Mouse (Mus musculus): ENCODE data around the gene Cped1.

DNA sequence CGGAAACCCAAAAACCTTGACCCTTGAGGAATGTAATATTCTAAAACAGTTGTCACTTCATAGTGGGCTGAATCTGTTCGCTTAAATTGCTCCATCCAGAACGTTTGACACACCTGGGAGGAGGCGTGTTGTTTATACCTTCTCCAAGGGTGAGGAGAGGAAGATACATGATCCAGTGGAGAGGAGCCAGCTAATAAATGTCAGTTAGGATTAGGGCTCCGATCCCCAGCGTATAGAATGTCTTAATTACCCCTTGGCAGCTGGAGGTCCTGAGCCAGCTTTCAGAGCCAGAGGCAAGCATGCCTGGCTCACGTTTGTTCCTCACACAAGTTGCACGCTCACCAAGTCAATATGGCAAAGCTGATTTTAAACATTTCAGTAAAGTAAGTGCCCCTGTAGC lies 118.5 kb downstream of the Cped1 start:
- TF ChIP-seq POLR2A (IDR thresholded peaks at IDR 0.05; ENCODE audit: insufficient read depth, low read depth, low read length), result no peak
- no peak for TF ChIP-seq EP300 (IDR thresholded peaks at IDR 0.05; ENCODE audit: insufficient read depth, low read depth, low read length)

Data from heart, adult 2 months (tissue).